Mouse (Mus musculus) kidney, adult 2 months (tissue): ENCODE results near the gene Ambra1. TPM values are rescaled to one million over a fixed set of nuclear protein-coding genes. Genes with fewer than 3 reads are reported as not detected.

Experiments
- DNase-seq: peaks from one replicate; pipeline ENCODE4 v3.0.0; 2021
- H3K27ac ChIP-seq: fragments of 200-500 bp; 2 replicates; pipeline ENCODE4 v1.5.1; 2012; ENCODE audit warnings: low read depth, low read length, control low read depth, inconsistent platforms; ENCODE audit not compliant: insufficient read depth
- H3K27me3 ChIP-seq: fragments of 200-500 bp; replicated peaks from 2 replicates; pipeline ENCODE4 v1.6.1; 2012; ENCODE audit warnings: mild to moderate bottlenecking, moderate library complexity, low read length, inconsistent platforms; ENCODE audit not compliant: control insufficient read depth, insufficient read depth
- H3K36me3 ChIP-seq: fragments of 200-500 bp; 2 replicates; pipeline ENCODE4 v1.6.1; 2012; ENCODE audit warnings: mild to moderate bottlenecking, moderate library complexity, low read length, inconsistent platforms; ENCODE audit not compliant: control insufficient read depth, insufficient read depth
- H3K4me1 ChIP-seq: fragments of 200-500 bp; 2 replicates; pipeline ENCODE4 v1.6.1; 2011; ENCODE audit warnings: low read length; ENCODE audit not compliant: control insufficient read depth, insufficient read depth
- H3K4me3 ChIP-seq: fragments of 200-500 bp; 2 replicates; pipeline ENCODE4 v1.5.1; 2011; ENCODE audit warnings: mild to moderate bottlenecking, low read depth, low read length, control low read depth; ENCODE audit not compliant: insufficient read depth
- CTCF ChIP-seq: fragments of 200-500 bp; conservative IDR thresholded peaks from 2 replicates; pipeline ENCODE4 v1.5.1; 2011; ENCODE audit warnings: low read depth, mild to moderate bottlenecking, control low read depth, low read length, moderate library complexity, mixed read lengths; ENCODE audit not compliant: insufficient read depth, insufficient read length
- POLR2A ChIP-seq: fragments of 200-500 bp; IDR thresholded peaks from one replicate; pipeline ENCODE4 v1.6.1; 2011; ENCODE audit warnings: low read depth, low read length, control low read depth
- WGBS: fragments of 180-500 bp; shearing (Covaris S2); methylation state at CpG from one replicate; pipeline ENCODE4 v1.1.7; 2018; 5-methylcytosine and 5-hydroxymethylcytosine counted together
- polyA plus RNA-seq: library from polyadenylated mRNA; depleted of rRNA; stranded (reverse); fragments of >200 nt; gene quantifications from 2 replicates; pipeline ENCODE4 v1.2.3, GENCODE M21; 2012

Gene Ambra1
- polyA plus RNA-seq, 1 experiment, result 34.5 TPM

- WGBS, result 48% methylated on average over 1 of the region's 1 CpGs
- TF ChIP-seq POLR2A (no peak), CTCF (no peak)
- DNase-seq, result peak; percentile 43
Measured at GRCm38 (mm10) chr2:91792346-91792745, 62.4 kb downstream of the Ambra1 start.

GRCm38 (mm10) chr2:91794466-91794865 lies 64.5 kb downstream of the Ambra1 start:
- no peaks in the 10 kb centered on the region; the same call in 1 of the 2 replicates for H3K36me3 ChIP-seq
- H3K4me3 ChIP-seq, result no peak overlapping the region
- no peak for TF ChIP-seq CTCF
- no peak for TF ChIP-seq POLR2A
- no peak overlapping the region for H3K27ac ChIP-seq
- H3K4me1 ChIP-seq, result no peaks in the 10 kb centered on the region; the same call in 1 of the 2 replicates
- DNase-seq, result peak; percentile 76
- 42% methylated on average over 2 of the region's 2 CpGs for WGBS
- H3K27me3 ChIP-seq, result no peaks in the 10 kb centered on the region

More at GRCm38 (mm10) chr2:91792346-91792745, 62.4 kb downstream of the Ambra1 start:
- Histone ChIP-seq H3K27me3 (no peaks in the 10 kb centered on the region), H3K27ac (no peak overlapping the region), H3K36me3 (no peaks in the 10 kb centered on the region; the same call in 1 of the 2 replicates), H3K4me1 (no peaks in the 10 kb centered on the region; the same call in 1 of the 2 replicates), H3K4me3 (no peak overlapping the region)

- Histone ChIP-seq H3K4me1 (no peaks in the 10 kb centered on the region; the same call in 1 of the 2 replicates), H3K27ac (no peak overlapping the region), H3K27me3 (no peaks in the 10 kb centered on the region), H3K4me3 (no peak overlapping the region), H3K36me3 (no peaks in the 10 kb centered on the region; the same call in 1 of the 2 replicates)
- no peak for DNase-seq
- WGBS, result 72% methylated on average over 3 of the region's 3 CpGs
- TF ChIP-seq POLR2A (no peak), CTCF (no peak)
Measured at GRCm38 (mm10) chr2:91795091-91795490, 65.2 kb downstream of the Ambra1 start.

- H3K27me3 ChIP-seq, result no peaks in the 10 kb centered on the region
- DNase-seq, result peak; percentile 85
- no peak overlapping the region for H3K4me3 ChIP-seq
- H3K4me1 ChIP-seq, result peaks cover 13% of the 10 kb centered on the region; the same call in 1 of the 2 replicates
- H3K36me3 ChIP-seq, result no peaks in the 10 kb centered on the region; the same call in 1 of the 2 replicates
- peak overlapping the region; percentile 89 for H3K27ac ChIP-seq
- WGBS, result 79% methylated on average over 6 of the region's 6 CpGs
- no peak for TF ChIP-seq CTCF
- no peak for TF ChIP-seq POLR2A
Measured at GRCm38 (mm10) chr2:91811433-91811832, 81.5 kb downstream of the Ambra1 start.

- no peak overlapping the region for H3K27ac ChIP-seq
- peaks cover 3% of the 10 kb centered on the region for H3K36me3 ChIP-seq
- H3K4me3 ChIP-seq, result no peak overlapping the region
- H3K4me1 ChIP-seq, result peaks cover under 1% of the 10 kb centered on the region; the same call in 1 of the 2 replicates
- DNase-seq, result no peak
- TF ChIP-seq POLR2A (no peak), CTCF (no peak)
- no peaks in the 10 kb centered on the region for H3K27me3 ChIP-seq
Measured at GRCm38 (mm10) chr2:91816741-91817140, 86.8 kb downstream of the Ambra1 start.

- peak; percentile 89 for DNase-seq
- Histone ChIP-seq H3K4me1 (peaks cover 6% of the 10 kb centered on the region), H3K27me3 (no peaks in the 10 kb centered on the region), H3K4me3 (no peak overlapping the region), H3K27ac (no peak overlapping the region), H3K36me3 (no peaks in the 10 kb centered on the region)
- TF ChIP-seq CTCF (no peak), POLR2A (no peak)
Measured at GRCm38 (mm10) chr2:91832227-91832626, 102.3 kb downstream of the Ambra1 start.

GRCm38 (mm10) chr2:91834272-91834671 lies 104.3 kb downstream of the Ambra1 start:
- no peak for DNase-seq
- Histone ChIP-seq H3K36me3 (no peaks in the 10 kb centered on the region), H3K4me3 (no peak overlapping the region), H3K27me3 (no peaks in the 10 kb centered on the region), H3K27ac (no peak overlapping the region), H3K4me1 (peaks cover 6% of the 10 kb centered on the region)
- TF ChIP-seq CTCF (no peak), POLR2A (no peak)
- 60% methylated on average over 1 of the region's 1 CpGs for WGBS
